Mouse (Mus musculus) forebrain, embryonic 14.5 days (tissue): Measurements from ENCODE around the gene Enpp7. TPM values are rescaled to one million over a fixed set of nuclear protein-coding genes. Genes with fewer than 3 reads are reported as not detected.

Source experiments
- ATAC-seq: fragments of 200-750 bp; cut with Nextera tagmentation; 2 replicates; pipeline ENCODE4 v1.8.0; 2017; ENCODE audit warnings: mild to moderate bottlenecking, moderate library complexity
- DNase-seq: peaks from one replicate; pipeline ENCODE4 v3.0.0-alpha.2; 2015; ENCODE audit warnings: low spot score
- H3K27ac ChIP-seq: fragments of 300-500 bp; sonication (generic); 2 replicates; pipeline ENCODE4 v1.5.1; 2014; ENCODE audit warnings: low read depth, mild to moderate bottlenecking, control low read depth, low read length, moderate library complexity
- H3K27me3 ChIP-seq: fragments of 300-500 bp; sonication (generic); replicated peaks from 2 replicates; pipeline ENCODE4 v1.6.1; 2014; ENCODE audit warnings: low read length, control low read depth, mixed read lengths; ENCODE audit not compliant: control insufficient read depth, insufficient read depth
- H3K36me3 ChIP-seq: fragments of 300-500 bp; sonication (generic); 2 replicates; pipeline ENCODE4 v1.6.1; 2014; ENCODE audit warnings: low read length, control low read depth; ENCODE audit not compliant: control insufficient read depth, insufficient read depth
- H3K4me1 ChIP-seq: fragments of 300-500 bp; sonication (generic); 2 replicates; pipeline ENCODE4 v1.6.1; 2014; ENCODE audit warnings: antibody characterized with exemption, low read length, control low read depth; ENCODE audit not compliant: control insufficient read depth, insufficient read depth
- H3K4me2 ChIP-seq: fragments of 300-500 bp; sonication (generic); 2 replicates; pipeline ENCODE4 v1.6.1; 2014; ENCODE audit warnings: mild to moderate bottlenecking, control low read depth, low read length
- H3K4me3 ChIP-seq: fragments of 300-500 bp; sonication (generic); 2 replicates; pipeline ENCODE4 v1.5.1; 2014; ENCODE audit warnings: low read depth, low read length, control low read depth
- H3K9ac ChIP-seq: fragments of 300-500 bp; sonication (generic); 2 replicates; pipeline ENCODE4 v1.6.1; 2014; ENCODE audit warnings: mild to moderate bottlenecking, low read length, control low read depth, moderate library complexity
- H3K9me3 ChIP-seq: fragments of 300-500 bp; sonication (generic); replicated peaks from 2 replicates; pipeline ENCODE4 v1.6.1; 2016; ENCODE audit warnings: low read length, control low read depth, mixed read lengths; ENCODE audit not compliant: control insufficient read depth
- WGBS: fragments of 180-500 bp; shearing (Covaris S2); extraction: QIAGEN DNeasy Blood & Tissue Kit; methylation state at CpG from one replicate; pipeline ENCODE4 v1.1.7; 2014; 5-methylcytosine and 5-hydroxymethylcytosine counted together
- polyA plus RNA-seq: library from polyadenylated mRNA; unstranded; fragments of >200 nt; fragmentation: Nextera tagmentation; extraction: Ambion mirVana; gene quantifications from 2 replicates; pipeline ENCODE4 v1.2.1, GENCODE M21; 2014

Enpp7 gene
- polyA plus RNA-seq = not detected in 2 replicates

DNA sequence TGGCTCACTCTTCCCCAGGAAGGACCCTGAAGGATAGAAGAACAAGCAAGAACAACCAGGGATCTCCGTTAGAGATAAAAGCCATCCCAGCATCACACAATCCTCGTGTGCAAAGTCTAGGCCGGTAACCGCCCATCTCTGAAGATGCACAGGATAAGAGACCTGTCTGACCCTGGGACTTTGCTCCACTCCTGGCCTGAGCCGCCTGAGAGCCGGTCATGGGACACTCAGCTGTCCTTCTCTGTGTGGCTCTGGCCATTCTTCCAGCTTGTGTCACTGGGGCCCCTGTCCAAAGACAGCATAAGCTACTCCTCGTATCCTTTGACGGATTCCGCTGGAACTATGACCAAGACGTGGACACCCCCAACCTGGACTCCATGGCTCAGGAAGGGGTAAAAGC, at the start of gene Enpp7:
Gene Enpp7 (plus strand): TSS at position 190 of the 400 bp plus-strand sequence.
- ATAC-seq (no peak), DNase-seq (no peak)
- WGBS = 93% methylated on average over 10 of the region's 10 CpGs
- Histone ChIP-seq H3K9me3 (no peaks in the 10 kb centered on the region), H3K36me3 (no peaks in the 10 kb centered on the region), H3K4me2 (no peak within 1 kb of the TSS), H3K9ac (no peak within 1 kb of the TSS), H3K27me3 (no peaks in the 10 kb centered on the region), H3K4me1 (no peaks in the 10 kb centered on the region), H3K4me3 (no peak within 1 kb of the TSS), H3K27ac (no peak within 1 kb of the TSS)

DNA sequence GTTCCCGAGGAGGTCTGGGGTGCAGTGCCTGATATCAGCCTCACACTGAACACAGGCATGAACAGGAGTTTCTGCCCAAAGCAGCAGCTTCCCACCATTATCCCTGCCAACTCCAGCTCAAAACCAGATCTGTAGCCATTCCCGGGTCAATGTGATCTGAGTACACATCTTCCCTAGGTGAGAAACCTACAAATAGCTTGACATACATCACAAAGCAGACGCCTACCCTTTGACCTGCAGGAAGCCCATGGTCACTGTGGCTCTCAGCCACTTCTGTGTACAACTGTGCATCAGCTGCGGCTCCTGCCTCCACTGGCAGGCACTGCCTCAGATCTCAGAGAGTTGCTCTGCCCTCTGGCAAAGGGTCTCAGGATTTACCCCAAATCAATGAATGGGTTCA, 48.3 kb upstream of the Enpp7 start:
- Histone ChIP-seq H3K4me2 (no peak overlapping the region), H3K36me3 (no peaks in the 10 kb centered on the region), H3K27ac (peak overlapping the region; percentile 71; the same call in 1 of the 2 replicates), H3K4me1 (peaks cover 19% of the 10 kb centered on the region), H3K9me3 (no peaks in the 10 kb centered on the region), H3K27me3 (no peaks in the 10 kb centered on the region), H3K4me3 (no peak overlapping the region), H3K9ac (no peak overlapping the region)
- WGBS = 87% methylated on average over 4 of the region's 4 CpGs
- DNase-seq (no peak), ATAC-seq (no peak)

GRCm38 (mm10) chr11:118940539-118940938, 47.4 kb upstream of the Enpp7 start:
- Histone ChIP-seq H3K9me3 (no peaks in the 10 kb centered on the region), H3K4me2 (peak overlapping the region; percentile 22), H3K36me3 (no peaks in the 10 kb centered on the region), H3K4me3 (no peak overlapping the region), H3K4me1 (peaks cover 19% of the 10 kb centered on the region), H3K27me3 (no peaks in the 10 kb centered on the region), H3K9ac (no peak overlapping the region), H3K27ac (peak overlapping the region; percentile 71)
- DNase-seq = peak; percentile 90
- peak; percentile 82 for ATAC-seq
- 40% methylated on average over 11 of the region's 11 CpGs for WGBS

DNA sequence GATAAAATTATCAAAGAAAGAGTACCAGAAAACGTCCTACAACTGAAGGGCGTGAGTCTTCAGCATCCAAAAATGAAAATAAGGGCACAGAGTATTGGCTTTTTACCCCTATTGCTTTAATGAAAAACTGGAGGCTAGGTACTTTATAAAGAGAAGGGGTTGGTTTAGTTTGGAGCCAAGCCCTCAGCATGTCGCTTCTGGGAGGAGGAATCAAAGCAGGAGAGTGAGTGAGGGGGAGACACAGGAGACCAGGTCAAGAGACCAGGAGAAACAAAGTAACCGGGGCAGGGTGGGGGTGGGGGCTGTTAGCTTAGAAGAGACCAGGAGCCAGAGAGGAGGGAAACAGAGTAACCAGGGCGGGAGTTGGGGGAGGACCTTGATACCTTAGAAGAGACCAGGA, 46.7 kb upstream of the Enpp7 start:
- no peaks in the 10 kb centered on the region for H3K27me3 ChIP-seq
- H3K4me2 ChIP-seq = no peak overlapping the region
- no peaks in the 10 kb centered on the region for H3K36me3 ChIP-seq
- peak overlapping the region; percentile 71; the same call in 1 of the 2 replicates for H3K27ac ChIP-seq
- DNase-seq (no peak), ATAC-seq (no peak)
- H3K4me3 ChIP-seq = no peak overlapping the region
- no peaks in the 10 kb centered on the region for H3K9me3 ChIP-seq
- peaks cover 19% of the 10 kb centered on the region for H3K4me1 ChIP-seq
- H3K9ac ChIP-seq = no peak overlapping the region
- WGBS = 29% methylated on average over 5 of the region's 5 CpGs

- 93% methylated on average over 8 of the region's 8 CpGs for WGBS
- DNase-seq (no peak), ATAC-seq (no peak)
- H3K9ac ChIP-seq = no peak overlapping the region
- no peak overlapping the region for H3K4me3 ChIP-seq
- peaks cover 10% of the 10 kb centered on the region; the same call in 1 of the 2 replicates for H3K4me1 ChIP-seq
- no peaks in the 10 kb centered on the region for H3K36me3 ChIP-seq
- H3K27ac ChIP-seq = 0 out of 2 replicates have a peak overlapping the region, but pooled peaks have one; percentile 14
- no peak overlapping the region for H3K4me2 ChIP-seq
- no peaks in the 10 kb centered on the region for H3K27me3 ChIP-seq
- H3K9me3 ChIP-seq = no peaks in the 10 kb centered on the region
These were observed 42.1 kb upstream of the Enpp7 start for GRCm38 (mm10) chr11:118945868-118946267.

DNA sequence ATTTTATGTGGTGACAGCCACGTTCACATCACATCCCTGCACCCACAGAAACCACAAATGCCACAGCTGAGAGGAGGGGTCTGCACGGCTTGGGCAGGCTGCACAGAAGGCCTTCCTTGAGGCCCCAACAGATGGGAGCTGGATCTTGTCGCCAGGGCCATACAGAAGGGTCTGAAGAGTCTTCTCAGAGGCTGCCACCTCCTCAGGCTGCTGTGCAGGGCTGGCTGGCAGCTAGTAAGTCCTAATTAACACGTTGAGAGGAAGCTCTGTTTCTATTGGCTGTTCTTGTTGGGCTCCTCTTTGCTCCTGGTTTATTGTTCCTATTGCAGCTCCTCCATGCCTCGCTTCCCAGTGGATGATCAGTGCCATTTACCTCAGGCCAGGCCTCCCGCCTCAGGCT, 33.0 kb upstream of the Enpp7 start:
- Histone ChIP-seq H3K4me3 (no peak overlapping the region), H3K9me3 (no peaks in the 10 kb centered on the region), H3K27ac (peak overlapping the region; percentile 90), H3K4me2 (no peak overlapping the region), H3K27me3 (no peaks in the 10 kb centered on the region), H3K9ac (no peak overlapping the region; the same call in 1 of the 2 replicates), H3K36me3 (no peaks in the 10 kb centered on the region), H3K4me1 (peaks cover 40% of the 10 kb centered on the region)
- peak; percentile 67 for ATAC-seq
- WGBS = 17% methylated on average over 6 of the region's 6 CpGs
- peak; percentile 82 for DNase-seq

DNA sequence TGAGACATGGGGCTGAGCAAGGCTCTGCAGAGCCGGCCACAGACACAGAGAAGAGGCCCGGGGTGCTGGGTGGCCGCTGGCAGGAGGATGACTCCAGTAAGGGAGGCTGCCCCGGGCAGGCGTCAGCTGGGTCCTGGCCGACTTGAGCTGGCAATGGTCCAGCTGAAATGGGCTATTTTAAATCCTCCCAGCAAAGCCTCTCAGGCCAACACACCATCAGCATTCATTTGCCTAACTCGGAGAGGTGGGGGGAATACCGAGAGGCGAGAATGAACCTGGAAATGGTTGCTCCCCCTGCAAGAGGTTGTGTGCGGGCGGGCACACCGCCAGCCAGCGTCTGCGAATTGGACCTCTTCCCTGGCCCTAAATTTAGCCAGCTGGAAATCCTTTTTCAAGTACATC, 30.9 kb upstream of the Enpp7 start:
- H3K9ac ChIP-seq = peak overlapping the region; percentile 17; the same call in 1 of the 2 replicates
- peak overlapping the region; percentile 90 for H3K27ac ChIP-seq
- H3K36me3 ChIP-seq = no peaks in the 10 kb centered on the region
- H3K4me2 ChIP-seq = peak overlapping the region; percentile 21; the same call in 1 of the 2 replicates
- DNase-seq = peak; percentile 84
- no peaks in the 10 kb centered on the region for H3K27me3 ChIP-seq
- WGBS = 18% methylated on average over 14 of the region's 14 CpGs
- peak; percentile 60 for ATAC-seq
- H3K4me1 ChIP-seq = peaks cover 44% of the 10 kb centered on the region
- H3K4me3 ChIP-seq = no peak overlapping the region
- no peaks in the 10 kb centered on the region for H3K9me3 ChIP-seq

DNA sequence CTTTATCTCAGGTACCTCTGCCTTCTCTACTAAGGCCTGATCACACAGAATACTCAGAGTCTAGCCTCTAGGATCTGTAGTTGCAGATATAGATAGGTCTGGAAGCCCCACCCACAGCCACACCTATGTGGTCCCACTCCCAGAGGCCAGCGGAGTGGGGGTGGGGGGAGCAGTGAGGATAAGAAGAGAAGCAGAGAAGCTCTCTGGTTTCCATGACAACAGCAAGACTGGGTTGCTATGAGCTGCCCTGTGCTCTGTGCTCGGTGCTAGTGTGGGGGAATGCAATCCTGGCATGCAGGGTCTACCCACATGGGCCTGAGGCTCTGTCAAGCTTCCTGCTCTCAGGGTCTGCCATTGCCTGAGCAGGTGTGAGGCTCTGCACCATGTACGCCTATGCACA, 27.3 kb upstream of the Enpp7 start:
- H3K9me3 ChIP-seq = no peaks in the 10 kb centered on the region
- peak; percentile 61 for DNase-seq
- H3K4me3 ChIP-seq = no peak overlapping the region
- H3K27ac ChIP-seq = no peak overlapping the region
- H3K27me3 ChIP-seq = no peaks in the 10 kb centered on the region
- no peak for ATAC-seq
- H3K4me1 ChIP-seq = peaks cover 42% of the 10 kb centered on the region
- no peaks in the 10 kb centered on the region for H3K36me3 ChIP-seq
- no peak overlapping the region for H3K9ac ChIP-seq
- WGBS = 54% methylated on average over 3 of the region's 3 CpGs
- no peak overlapping the region for H3K4me2 ChIP-seq

GRCm38 (mm10) chr11:118962478-118962877, 25.5 kb upstream of the Enpp7 start:
- no peak for ATAC-seq

More at GRCm38 (mm10) chr11:118962478-118962877, 25.5 kb upstream of the Enpp7 start:
- peaks cover 28% of the 10 kb centered on the region for H3K4me1 ChIP-seq
- H3K4me2 ChIP-seq = no peak overlapping the region
- no peak overlapping the region for H3K9ac ChIP-seq
- no peak overlapping the region for H3K4me3 ChIP-seq
- H3K27ac ChIP-seq = no peak overlapping the region
- DNase-seq = no peak
- H3K27me3 ChIP-seq = no peaks in the 10 kb centered on the region
- no peaks in the 10 kb centered on the region for H3K9me3 ChIP-seq
- no peaks in the 10 kb centered on the region for H3K36me3 ChIP-seq
- WGBS = 71% methylated on average over 4 of the region's 4 CpGs
